Mouse (Mus musculus) hindbrain, embryonic 14.5 days (tissue): ENCODE results near the gene Cracr2a. TPM values are rescaled to one million over a fixed set of nuclear protein-coding genes. Genes with fewer than 3 reads are reported as not detected.
A peak's percentile ranks its signal among the peaks of the same experiment; 100 is the strongest.

Experiments used
- ATAC-seq: fragments of 200-750 bp; cut with Nextera tagmentation; 2 replicates; pipeline ENCODE4 v1.8.0; 2017; ENCODE audit warnings: moderate number of reproducible peaks, mild to moderate bottlenecking, moderate TSS enrichment, moderate library complexity; ENCODE audit not compliant: low FRiP score
- DNase-seq: peaks from one replicate; pipeline ENCODE4 v3.0.0-alpha.2; 2015; ENCODE audit warnings: low spot score
- H3K27ac ChIP-seq: fragments of 300-500 bp; sonication (generic); 2 replicates; pipeline ENCODE4 v1.5.1; 2014; ENCODE audit warnings: mild to moderate bottlenecking, moderate library complexity
- H3K27me3 ChIP-seq: fragments of 300-500 bp; sonication (generic); 2 replicates; pipeline ENCODE4 v1.6.1; 2014; ENCODE audit warnings: mild to moderate bottlenecking, low read length, mixed read lengths; ENCODE audit not compliant: control insufficient read depth, insufficient read depth
- H3K36me3 ChIP-seq: fragments of 300-500 bp; sonication (generic); replicated peaks from 2 replicates; pipeline ENCODE4 v1.6.1; 2014; ENCODE audit not compliant: control insufficient read depth, insufficient read depth
- H3K4me1 ChIP-seq: fragments of 300-500 bp; sonication (generic); replicated peaks from 2 replicates; pipeline ENCODE4 v1.6.1; 2014; ENCODE audit warnings: antibody characterized with exemption, low read length, mixed read lengths; ENCODE audit not compliant: control insufficient read depth, insufficient read depth
- H3K4me2 ChIP-seq: fragments of 300-500 bp; sonication (generic); replicated peaks from 2 replicates; pipeline ENCODE4 v1.6.1; 2014; ENCODE audit warnings: mild to moderate bottlenecking, moderate library complexity
- H3K4me3 ChIP-seq: fragments of 300-500 bp; sonication (generic); replicated peaks from 2 replicates; pipeline ENCODE4 v1.5.1; 2014; ENCODE audit warnings: mild to moderate bottlenecking, low read length
- H3K9ac ChIP-seq: fragments of 300-500 bp; sonication (generic); 2 replicates; pipeline ENCODE4 v1.6.1; 2014
- H3K9me3 ChIP-seq: fragments of 300-500 bp; sonication (generic); 2 replicates; pipeline ENCODE4 v1.6.1; 2016; ENCODE audit warnings: low read length; ENCODE audit not compliant: control insufficient read depth
- WGBS: fragments of 180-500 bp; shearing (Covaris S2); extraction: QIAGEN DNeasy Blood & Tissue Kit; methylation state at CpG from one replicate; pipeline ENCODE4 v1.1.7; 2014; 5-methylcytosine and 5-hydroxymethylcytosine counted together
- polyA plus RNA-seq: library from polyadenylated mRNA; unstranded; fragments of >200 nt; fragmentation: Nextera tagmentation; extraction: Ambion mirVana; gene quantifications from 2 replicates; pipeline ENCODE4 v1.2.1, GENCODE M21; 2014

Cracr2a gene
- polyA plus RNA-seq, 1 experiment from 2014 or later = 0.43 TPM

- H3K27me3 ChIP-seq = no peaks in the 10 kb centered on the region
- H3K36me3 ChIP-seq = no peaks in the 10 kb centered on the region
- H3K9me3 ChIP-seq = no peaks in the 10 kb centered on the region
- H3K27ac ChIP-seq = no peak overlapping the region
- H3K9ac ChIP-seq = no peak overlapping the region
- H3K4me3 ChIP-seq = no peak overlapping the region
- ATAC-seq (no peak), DNase-seq (no peak)
- 86% methylated on average over 12 of the region's 12 CpGs for WGBS
- no peak overlapping the region for H3K4me2 ChIP-seq
- H3K4me1 ChIP-seq = peaks cover 6% of the 10 kb centered on the region
Measured at GRCm38 (mm10) chr6:127611216-127611615, 50.1 kb downstream of the Cracr2a start.

GRCm38 (mm10) chr6:127614083-127614984, 53.2 kb downstream of the Cracr2a start:
- Histone ChIP-seq H3K9ac (0 out of 2 replicates have a peak overlapping the region, but pooled peaks have one; percentile 11), H3K4me3 (no peak overlapping the region), H3K4me1 (peaks cover 6% of the 10 kb centered on the region), H3K9me3 (no peaks in the 10 kb centered on the region), H3K27ac (no peak overlapping the region), H3K36me3 (no peaks in the 10 kb centered on the region), H3K4me2 (peak overlapping the region; percentile 21), H3K27me3 (no peaks in the 10 kb centered on the region)
- 35% methylated on average over 13 of the region's 13 CpGs for WGBS
- DNase-seq = no peak
- ATAC-seq = peak; percentile 56

- no peak overlapping the region for H3K4me2 ChIP-seq
- H3K27ac ChIP-seq = no peak overlapping the region
- DNase-seq (no peak), ATAC-seq (no peak)
- no peak overlapping the region for H3K9ac ChIP-seq
- H3K4me3 ChIP-seq = no peak overlapping the region
- H3K36me3 ChIP-seq = no peaks in the 10 kb centered on the region
- no peaks in the 10 kb centered on the region for H3K9me3 ChIP-seq
- peaks cover 6% of the 10 kb centered on the region for H3K4me1 ChIP-seq
- H3K27me3 ChIP-seq = no peaks in the 10 kb centered on the region
- WGBS = 89% methylated on average over 1 of the region's 1 CpGs
Measured at GRCm38 (mm10) chr6:127616623-127617022, 55.5 kb downstream of the Cracr2a start.

- 38% methylated on average over 10 of the region's 10 CpGs for WGBS
Measured at GRCm38 (mm10) chr6:127617258-127618025, 56.3 kb downstream of the Cracr2a start.

GRCm38 (mm10) chr6:127618686-127619085, 57.5 kb downstream of the Cracr2a start:
- H3K4me1 ChIP-seq = peaks cover 6% of the 10 kb centered on the region
- H3K36me3 ChIP-seq = no peaks in the 10 kb centered on the region
- WGBS = 62% methylated on average over 4 of the region's 4 CpGs
- no peaks in the 10 kb centered on the region for H3K9me3 ChIP-seq
- no peak overlapping the region for H3K4me3 ChIP-seq
- no peak overlapping the region for H3K9ac ChIP-seq
- H3K27me3 ChIP-seq = no peaks in the 10 kb centered on the region
- ATAC-seq = no peak
- H3K27ac ChIP-seq = no peak overlapping the region
- no peak overlapping the region for H3K4me2 ChIP-seq
- no peak for DNase-seq

More at GRCm38 (mm10) chr6:127617258-127618025, 56.3 kb downstream of the Cracr2a start:
- Histone ChIP-seq H3K27ac (no peak overlapping the region), H3K9me3 (no peaks in the 10 kb centered on the region), H3K36me3 (no peaks in the 10 kb centered on the region), H3K9ac (no peak overlapping the region), H3K4me2 (0 out of 2 replicates have a peak overlapping the region, but pooled peaks have one; percentile 13), H3K27me3 (no peaks in the 10 kb centered on the region), H3K4me1 (peaks cover 6% of the 10 kb centered on the region), H3K4me3 (no peak overlapping the region)
- DNase-seq (peak; percentile 77), ATAC-seq (no peak)

- ATAC-seq = no peak
- WGBS = 37% methylated on average over 5 of the region's 5 CpGs
Measured at GRCm38 (mm10) chr6:127625135-127625534, 64.0 kb downstream of the Cracr2a start.

GRCm38 (mm10) chr6:127627453-127627852, 66.3 kb downstream of the Cracr2a start:
- Histone ChIP-seq H3K9me3 (no peaks in the 10 kb centered on the region), H3K4me2 (no peak overlapping the region), H3K4me3 (no peak overlapping the region), H3K9ac (no peak overlapping the region), H3K27ac (0 out of 2 replicates have a peak overlapping the region, but pooled peaks have one; percentile 17), H3K4me1 (peaks cover 7% of the 10 kb centered on the region), H3K36me3 (no peaks in the 10 kb centered on the region), H3K27me3 (no peaks in the 10 kb centered on the region)
- DNase-seq (peak; percentile 77), ATAC-seq (peak; percentile 52; the same call in 1 of the 2 replicates)
- 19% methylated on average over 9 of the region's 9 CpGs for WGBS

More at GRCm38 (mm10) chr6:127625135-127625534, 64.0 kb downstream of the Cracr2a start:
- Histone ChIP-seq H3K4me1 (peaks cover 7% of the 10 kb centered on the region), H3K9ac (no peak overlapping the region), H3K27me3 (no peaks in the 10 kb centered on the region), H3K27ac (no peak overlapping the region), H3K36me3 (no peaks in the 10 kb centered on the region), H3K4me3 (no peak overlapping the region), H3K4me2 (no peak overlapping the region), H3K9me3 (no peaks in the 10 kb centered on the region)
- DNase-seq = peak; percentile 69

GRCm38 (mm10) chr6:127629249-127629648, 68.1 kb downstream of the Cracr2a start:
- Histone ChIP-seq H3K27me3 (no peaks in the 10 kb centered on the region), H3K36me3 (no peaks in the 10 kb centered on the region), H3K4me3 (no peak overlapping the region), H3K4me2 (no peak overlapping the region), H3K9ac (no peak overlapping the region), H3K4me1 (peaks cover 7% of the 10 kb centered on the region), H3K27ac (no peak overlapping the region), H3K9me3 (no peaks in the 10 kb centered on the region)
- ATAC-seq = no peak
- no peak for DNase-seq
- 91% methylated on average over 2 of the region's 2 CpGs for whole genome bisulfite sequencing

- Histone ChIP-seq H3K36me3 (no peaks in the 10 kb centered on the region), H3K27ac (no peak overlapping the region), H3K9me3 (no peaks in the 10 kb centered on the region), H3K4me1 (no peaks in the 10 kb centered on the region), H3K4me2 (no peak overlapping the region), H3K9ac (no peak overlapping the region), H3K27me3 (no peaks in the 10 kb centered on the region), H3K4me3 (no peak overlapping the region)
- no peak for DNase-seq
- no peak for ATAC-seq
- WGBS = 87% methylated on average over 2 of the region's 2 CpGs
Measured at GRCm38 (mm10) chr6:127634858-127635257, 73.7 kb downstream of the Cracr2a start.
